Mouse (Mus musculus): ENCODE results near the gene Eif2d. TPM values are rescaled to one million over a fixed set of nuclear protein-coding genes. Genes with fewer than 3 reads are reported as not detected.
A peak's percentile ranks its signal among the peaks of the same experiment; 100 is the strongest.

The Eif2d gene
- polyA plus RNA-seq, 1 experiment from 2014 or later = 62.9 TPM

GRCm38 (mm10) chr1:131196107-131196506 is 43.1 kb downstream of the Eif2d start:
- H3K27ac ChIP-seq = peak overlapping the region; percentile 13
- no peaks in the 10 kb centered on the region for H3K27me3 ChIP-seq (ENCODE audit: insufficient read depth, poor library complexity, severe bottlenecking)
- peaks cover 67% of the 10 kb centered on the region for H3K4me1 ChIP-seq
- 0 out of 2 replicates have a peak, but pooled peaks cover 2% of the 10 kb centered on the region for H3K36me3 ChIP-seq
- no peak for DNase-seq (ENCODE audit: low spot score)
- WGBS = 65% methylated on average over 2 of the region's 2 CpGs
- no peak overlapping the region for H3K4me3 ChIP-seq
- no peaks in the 10 kb centered on the region for H3K9me3 ChIP-seq

GRCm38 (mm10) chr1:131198417-131198960 is 45.5 kb downstream of the Eif2d start:
- no peak overlapping the region for H3K4me3 ChIP-seq
- DNase-seq (ENCODE audit: low spot score) = no peak
- no peaks in the 10 kb centered on the region for H3K27me3 ChIP-seq (ENCODE audit: insufficient read depth, poor library complexity, severe bottlenecking)
- H3K27ac ChIP-seq = no peak overlapping the region
- H3K36me3 ChIP-seq = 0 out of 2 replicates have a peak, but pooled peaks cover 6% of the 10 kb centered on the region
- peaks cover 64% of the 10 kb centered on the region for H3K4me1 ChIP-seq
- 79% methylated on average over 9 of the region's 9 CpGs for WGBS
- no peaks in the 10 kb centered on the region for H3K9me3 ChIP-seq

GRCm38 (mm10) chr1:131199118-131199821 is 46.3 kb downstream of the Eif2d start:
- Histone ChIP-seq H3K4me3 (no peak overlapping the region), H3K27me3 (ENCODE audit: insufficient read depth, poor library complexity, severe bottlenecking) (no peaks in the 10 kb centered on the region), H3K9me3 (no peaks in the 10 kb centered on the region), H3K36me3 (0 out of 2 replicates have a peak, but pooled peaks cover 9% of the 10 kb centered on the region), H3K27ac (no peak overlapping the region), H3K4me1 (peaks cover 56% of the 10 kb centered on the region)
- no peak for DNase-seq (ENCODE audit: low spot score)
- 80% methylated on average over 18 of the region's 18 CpGs for WGBS

GRCm38 (mm10) chr1:131199976-131200375 is 47.0 kb downstream of the Eif2d start:
- no peak for DNase-seq (ENCODE audit: low spot score)
- Histone ChIP-seq H3K27me3 (ENCODE audit: insufficient read depth, poor library complexity, severe bottlenecking) (no peaks in the 10 kb centered on the region), H3K36me3 (0 out of 2 replicates have a peak, but pooled peaks cover 10% of the 10 kb centered on the region), H3K9me3 (no peaks in the 10 kb centered on the region), H3K4me1 (peaks cover 49% of the 10 kb centered on the region), H3K27ac (peak overlapping the region; percentile 10), H3K4me3 (no peak overlapping the region)
- WGBS = 60% methylated on average over 12 of the region's 12 CpGs

GRCm38 (mm10) chr1:131200588-131200987 is 47.6 kb downstream of the Eif2d start:
- peaks cover 46% of the 10 kb centered on the region for H3K4me1 ChIP-seq
- no peaks in the 10 kb centered on the region for H3K27me3 ChIP-seq (ENCODE audit: insufficient read depth, poor library complexity, severe bottlenecking)
- DNase-seq (ENCODE audit: low spot score) = no peak
- H3K9me3 ChIP-seq = no peaks in the 10 kb centered on the region
- peak overlapping the region; percentile 10; the same call in 1 of the 2 replicates for H3K27ac ChIP-seq
- H3K4me3 ChIP-seq = no peak overlapping the region
- 0 out of 2 replicates have a peak, but pooled peaks cover 14% of the 10 kb centered on the region for H3K36me3 ChIP-seq
- WGBS = 83% methylated on average over 10 of the region's 10 CpGs

- Histone ChIP-seq H3K27me3 (ENCODE audit: insufficient read depth, poor library complexity, severe bottlenecking) (no peaks in the 10 kb centered on the region), H3K4me1 (peaks cover 40% of the 10 kb centered on the region), H3K27ac (no peak overlapping the region), H3K4me3 (no peak overlapping the region), H3K9me3 (no peaks in the 10 kb centered on the region), H3K36me3 (0 out of 2 replicates have a peak, but pooled peaks cover 12% of the 10 kb centered on the region)
- DNase-seq (ENCODE audit: low spot score) = no peak
- 69% methylated on average over 4 of the region's 4 CpGs for WGBS
Measured at GRCm38 (mm10) chr1:131201391-131201790, 48.4 kb downstream of the Eif2d start.

- DNase-seq (ENCODE audit: low spot score) = no peak
- H3K9me3 ChIP-seq = no peaks in the 10 kb centered on the region
- no peaks in the 10 kb centered on the region for H3K27me3 ChIP-seq (ENCODE audit: insufficient read depth, poor library complexity, severe bottlenecking)
- 69% methylated on average over 8 of the region's 8 CpGs for WGBS
- no peak overlapping the region for H3K27ac ChIP-seq
- 0 out of 2 replicates have a peak, but pooled peaks cover 15% of the 10 kb centered on the region for H3K36me3 ChIP-seq
- peaks cover 18% of the 10 kb centered on the region for H3K4me1 ChIP-seq
- no peak overlapping the region for H3K4me3 ChIP-seq
Measured at GRCm38 (mm10) chr1:131204461-131204860, 51.5 kb downstream of the Eif2d start.

- H3K27ac ChIP-seq = no peak overlapping the region
- H3K4me1 ChIP-seq = no peaks in the 10 kb centered on the region
- H3K4me3 ChIP-seq = no peak overlapping the region
- peaks cover 32% of the 10 kb centered on the region for H3K36me3 ChIP-seq
- 76% methylated on average over 5 of the region's 5 CpGs for WGBS
- no peak for DNase-seq (ENCODE audit: low spot score)
- H3K27me3 ChIP-seq (ENCODE audit: insufficient read depth, poor library complexity, severe bottlenecking) = no peaks in the 10 kb centered on the region
- no peaks in the 10 kb centered on the region for H3K9me3 ChIP-seq
Measured at GRCm38 (mm10) chr1:131206342-131206741, 53.4 kb downstream of the Eif2d start.

GRCm38 (mm10) chr1:131207531-131207930 is 54.5 kb downstream of the Eif2d start:
- Histone ChIP-seq H3K4me1 (no peaks in the 10 kb centered on the region), H3K9me3 (no peaks in the 10 kb centered on the region), H3K27me3 (ENCODE audit: insufficient read depth, poor library complexity, severe bottlenecking) (no peaks in the 10 kb centered on the region), H3K4me3 (no peak overlapping the region), H3K36me3 (peaks cover 41% of the 10 kb centered on the region), H3K27ac (0 out of 2 replicates have a peak overlapping the region, but pooled peaks have one; percentile 1)
- DNase-seq (ENCODE audit: low spot score) = no peak
- 7% methylated on average over 5 of the region's 5 CpGs for WGBS

GRCm38 (mm10) chr1:131208081-131208480 is 55.1 kb downstream of the Eif2d start:
- peaks cover 41% of the 10 kb centered on the region for H3K36me3 ChIP-seq
- H3K4me1 ChIP-seq = peaks cover 3% of the 10 kb centered on the region
- DNase-seq (ENCODE audit: low spot score) = no peak
- 82% methylated on average over 5 of the region's 5 CpGs for WGBS
- no peak overlapping the region for H3K4me3 ChIP-seq
- no peaks in the 10 kb centered on the region for H3K27me3 ChIP-seq (ENCODE audit: insufficient read depth, poor library complexity, severe bottlenecking)
- 0 out of 2 replicates have a peak overlapping the region, but pooled peaks have one; percentile 1 for H3K27ac ChIP-seq
- no peaks in the 10 kb centered on the region for H3K9me3 ChIP-seq

GRCm38 (mm10) chr1:131208800-131209199 is 55.8 kb downstream of the Eif2d start:
- Histone ChIP-seq H3K36me3 (peaks cover 36% of the 10 kb centered on the region), H3K27ac (no peak overlapping the region), H3K9me3 (no peaks in the 10 kb centered on the region), H3K4me3 (no peak overlapping the region), H3K27me3 (ENCODE audit: insufficient read depth, poor library complexity, severe bottlenecking) (no peaks in the 10 kb centered on the region), H3K4me1 (peaks cover 10% of the 10 kb centered on the region)
- DNase-seq (ENCODE audit: low spot score) = no peak
- WGBS = 88% methylated on average over 6 of the region's 6 CpGs

- Histone ChIP-seq H3K27ac (no peak overlapping the region), H3K4me1 (peaks cover 21% of the 10 kb centered on the region), H3K36me3 (peaks cover 37% of the 10 kb centered on the region), H3K4me3 (no peak overlapping the region), H3K9me3 (no peaks in the 10 kb centered on the region), H3K27me3 (ENCODE audit: insufficient read depth, poor library complexity, severe bottlenecking) (no peaks in the 10 kb centered on the region)
- 74% methylated on average over 8 of the region's 8 CpGs for WGBS
- DNase-seq (ENCODE audit: low spot score) = no peak
Measured at GRCm38 (mm10) chr1:131209971-131210426, 57.0 kb downstream of the Eif2d start.

GRCm38 (mm10) chr1:131211655-131212054 is 58.7 kb downstream of the Eif2d start:
- no peaks in the 10 kb centered on the region for H3K27me3 ChIP-seq (ENCODE audit: insufficient read depth, poor library complexity, severe bottlenecking)
- WGBS = 90% methylated on average over 1 of the region's 1 CpGs

More at GRCm38 (mm10) chr1:131211655-131212054, 58.7 kb downstream of the Eif2d start:
- H3K9me3 ChIP-seq = no peaks in the 10 kb centered on the region
- H3K36me3 ChIP-seq = peaks cover 34% of the 10 kb centered on the region
- no peak overlapping the region for H3K27ac ChIP-seq
- DNase-seq (ENCODE audit: low spot score) = no peak
- no peak overlapping the region for H3K4me3 ChIP-seq
- H3K4me1 ChIP-seq = peaks cover 21% of the 10 kb centered on the region

Measured in heart, embryonic 10.5 days (tissue).